17 mouse cellular contexts compared by ENCODE assay signal in genomic region chr17:5626402-5626801, GRCm38 (mm10).
A peak's percentile ranks its signal among the peaks of the same experiment; 100 is the strongest.
DNase-seq lines count a peak whose midpoint lies in the region; ATAC-seq lines count a peak whose summit lies in the region.
"Had no signal": no experiment of that assay in that cellular context is flagged by ENCODE, and none has a peak within 500 bp of the region (broad histone marks: within the 10 kb centered on the region; RNA-seq: fewer than 3 reads in every experiment).

No protein-coding gene starts in this region.

- ATAC-seq in common myeloid progenitor, adult 5-6 weeks (replicated peaks; ENCODE audit: low read depth, poor library complexity, severe bottlenecking) = peak; percentile 80
- ATAC-seq in erythroblast, adult 5-6 weeks (replicated peaks; ENCODE audit: low FRiP score, poor library complexity, severe bottlenecking) = no peak
- ATAC-seq: forebrain, postnatal 0 days; intestine, embryonic 16.5 days had no signal

- DNase-seq in 416B (ENCODE audit: low read depth) = peak; percentile 14
- DNase-seq in B cell, adult 2 months = peak; percentile 80 to 81
- DNase-seq in monocyte, adult 2 months (ENCODE audit: low read depth in 1 of 2, low spot score in 2 of 2) = peak; percentile 31 to 36
- no peak for DNase-seq in gastrocnemius, postnatal 10 days
- DNase-seq in left cerebral cortex, adult 8-10 months (ENCODE audit: low spot score in 2 of 2) = no peak
- DNase-seq: adrenal gland, postnatal 25 days; cerebellum, postnatal 10 days; forebrain, postnatal 0 days; heart, postnatal 4 days; liver; lung, postnatal 36 days; right cerebral cortex, postnatal 14 days; thymus, adult 2 months; thymus, postnatal 4 days had no signal

Comparison
In these comparisons a context has a peak if more than half of its experiments do, and no peak if none do; other contexts are left out.
1. DNase-seq: peak in 416B (single experiment), B cell, adult 2 months (2 of 2) and monocyte, adult 2 months (2 of 2); none in gastrocnemius, postnatal 10 days (single experiment) and left cerebral cortex, adult 8-10 months (0 of 2).